Comparison of ENCODE assay signal across 13 mouse cellular contexts in the genomic region with DNA sequence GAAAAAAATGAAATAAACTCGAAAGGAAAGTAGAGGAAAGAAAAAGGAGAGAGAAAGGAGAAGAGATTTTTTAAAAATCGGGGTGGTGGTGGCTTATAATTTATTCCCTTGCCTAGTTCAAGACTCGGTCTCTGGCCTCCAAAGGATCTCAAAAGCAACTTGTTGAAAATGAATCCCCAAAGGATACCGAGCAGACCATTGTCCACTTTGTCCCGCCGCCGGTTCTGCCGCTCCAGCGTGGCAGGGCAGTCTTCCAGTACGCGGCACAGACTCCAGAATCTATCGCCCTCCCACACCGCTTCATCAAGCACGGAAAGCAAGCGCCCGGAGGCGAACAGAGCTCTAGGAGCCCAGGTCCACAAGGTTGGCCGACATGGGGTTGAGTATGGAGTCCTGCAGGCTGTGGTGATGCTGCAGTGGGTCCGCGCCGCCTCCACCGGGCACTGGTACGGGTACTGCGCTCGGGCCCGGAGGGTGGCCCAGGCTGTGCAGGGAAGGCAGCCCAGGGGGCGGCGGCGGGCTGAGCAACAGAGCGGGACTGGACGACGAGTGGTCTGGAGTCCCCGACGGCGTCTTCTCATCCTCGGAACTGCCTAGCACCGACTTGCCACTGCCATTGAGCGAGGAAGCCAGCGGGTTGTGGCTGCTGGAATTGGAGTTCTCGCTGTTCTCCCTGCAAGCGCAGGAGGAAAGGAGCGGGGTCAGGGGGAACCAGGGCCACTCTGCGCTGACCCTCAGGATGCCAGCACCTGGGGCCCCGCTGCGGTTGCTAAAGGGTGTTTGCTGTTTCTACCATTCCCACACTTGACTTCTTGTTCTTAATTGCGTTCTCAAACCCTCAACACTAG. TPM values are rescaled to one million over a fixed set of nuclear protein-coding genes. Genes with fewer than 3 reads are reported as not detected.
DNase-seq lines count a peak whose midpoint lies in the region; ATAC-seq and TF ChIP-seq lines count a peak whose summit lies in the region.
"Had no signal": no experiment of that assay in that cellular context is flagged by ENCODE, and none has a peak within 500 bp of the region (broad histone marks: within the 10 kb centered on the region; RNA-seq: fewer than 3 reads in every experiment).

No protein-coding gene starts in this region.

- no peaks in the 10 kb centered on the region for H3K36me3 ChIP-seq in kidney, postnatal 0 days (ENCODE audit: insufficient read depth, low read length)
- H3K36me3 ChIP-seq in kidney, adult 2 months (ENCODE audit: control insufficient read depth, insufficient read depth, low read length), result no peaks in the 10 kb centered on the region
- H3K36me3 ChIP-seq in embryonic facial prominence, embryonic 13.5 days, result peaks cover 9% of the 10 kb centered on the region; the same call in 1 of the 2 replicates
- H3K36me3 ChIP-seq: liver, embryonic 13.5 days had no signal

- no peak for TF ChIP-seq CTCF in gastrocnemius, adult 2 months (IDR thresholded peaks at IDR 0.05)
- TF ChIP-seq CTCF in kidney, postnatal 0 days (IDR thresholded peaks at IDR 0.05; ENCODE audit: low read depth), result no peak
- no peak for TF ChIP-seq CTCF in kidney, adult 2 months (conservative IDR thresholded peaks at IDR 0.05; ENCODE audit: insufficient read depth, insufficient read length, low read depth, low read length)

- H3K4me1 ChIP-seq in kidney, postnatal 0 days (replicated peaks; ENCODE audit: insufficient read depth, low read length), result peaks cover 9% of the 10 kb centered on the region; the same call in 1 of the 2 replicates
- H3K4me1 ChIP-seq in kidney, adult 2 months (ENCODE audit: control insufficient read depth, insufficient read depth, low read length), result peaks cover 5% of the 10 kb centered on the region; the same call in 1 of the 2 replicates
- H3K4me1 ChIP-seq in embryonic facial prominence, embryonic 13.5 days, result peaks cover 54% of the 10 kb centered on the region

- 2% methylated on average over 46 of the region's 46 CpGs for WGBS in kidney, postnatal 0 days
- WGBS in kidney, adult 2 months, result 4% methylated on average over 46 of the region's 46 CpGs
- WGBS in embryonic facial prominence, embryonic 13.5 days, result 2% methylated on average over 46 of the region's 46 CpGs

- peak overlapping the region; percentile 49 for H3K27ac ChIP-seq in gastrocnemius, adult 2 months
- H3K27ac ChIP-seq in kidney, postnatal 0 days, result peak overlapping the region; percentile 19; the same call in 1 of the 2 replicates
- H3K27ac ChIP-seq in kidney, adult 2 months (ENCODE audit: insufficient read depth, low read depth, low read length), result no peak overlapping the region
- H3K27ac ChIP-seq in embryonic facial prominence, embryonic 13.5 days, result peak overlapping the region; percentile 94
- H3K27ac ChIP-seq: liver, embryonic 13.5 days had no signal

- peaks cover 83% of the 10 kb centered on the region for H3K27me3 ChIP-seq in kidney, postnatal 0 days (ENCODE audit: insufficient read depth, low read length)
- peaks cover 9% of the 10 kb centered on the region for H3K27me3 ChIP-seq in kidney, adult 2 months (replicated peaks; ENCODE audit: control insufficient read depth, insufficient read depth, low read length)
- H3K27me3 ChIP-seq in embryonic facial prominence, embryonic 13.5 days, result peaks cover 83% of the 10 kb centered on the region

- no peaks in the 10 kb centered on the region for H3K9me3 ChIP-seq in kidney, postnatal 0 days (replicated peaks; ENCODE audit: low read length)
- H3K9me3 ChIP-seq in embryonic facial prominence, embryonic 13.5 days, result no peaks in the 10 kb centered on the region
- H3K9me3 ChIP-seq: liver, embryonic 13.5 days had no signal

- peak overlapping the region; percentile 53 for H3K9ac ChIP-seq in kidney, postnatal 0 days (ENCODE audit: low read depth, low read length)
- H3K9ac ChIP-seq in embryonic facial prominence, embryonic 13.5 days, result peak overlapping the region; percentile 95
- H3K9ac ChIP-seq: liver, embryonic 13.5 days had no signal

- no peak for TF ChIP-seq POLR2A in kidney, adult 2 months (IDR thresholded peaks at IDR 0.05; ENCODE audit: low read depth, low read length)

- H3K4me2 ChIP-seq in kidney, postnatal 0 days (ENCODE audit: low read length), result peak overlapping the region; percentile 44
- H3K4me2 ChIP-seq in embryonic facial prominence, embryonic 13.5 days, result peak overlapping the region; percentile 72
- H3K4me2 ChIP-seq: liver, embryonic 13.5 days had no signal

- intact Hi-C loops in gastrocnemius, adult 2 months (cut with DNase I), result loop anchor here (2.0 to 10.0 kb wide), 2 partner anchors 174 to 350 kb away; no protein-coding TSS in a partner anchor
- intact Hi-C loops in gastrocnemius, postnatal 36 days (cut with DNase I), result no loop called here

- no peak for ATAC-seq in kidney, postnatal 0 days (replicated peaks; ENCODE audit: low FRiP score, low read depth)
- ATAC-seq in embryonic facial prominence, embryonic 13.5 days (ENCODE audit: insufficient number of reproducible peaks, insufficient read depth, low FRiP score, low TSS enrichment, low read depth), result no peak

- peak; percentile 43 for DNase-seq in gastrocnemius, adult 2 months
- DNase-seq in gastrocnemius, postnatal 36 days, result no peak
- DNase-seq in kidney, postnatal 0 days (ENCODE audit: low spot score), result no peak
- no peak for DNase-seq in kidney, adult 2 months
- peak; percentile 77 for DNase-seq in neural tube, embryonic 10.5 days (ENCODE audit: extremely low spot score, low spot score)
- DNase-seq in spleen, postnatal 10 days (ENCODE audit: low spot score in 2 of 2), result no peak
- DNase-seq in layer of hippocampus, postnatal 36 days, result no peak
- DNase-seq: liver, embryonic 13.5 days; thymus, adult 2 months had no signal

- peak overlapping the region; percentile 83 for H3K4me3 ChIP-seq in gastrocnemius, adult 2 months
- peak overlapping the region; percentile 53 for H3K4me3 ChIP-seq in kidney, postnatal 0 days (replicated peaks; ENCODE audit: low read depth, low read length)
- no peak overlapping the region for H3K4me3 ChIP-seq in kidney, adult 2 months (ENCODE audit: insufficient read depth, low read depth, low read length)
- H3K4me3 ChIP-seq in embryonic facial prominence, embryonic 13.5 days, result peak overlapping the region; percentile 76
- H3K4me3 ChIP-seq: erythroblast, embryonic 14.5 days; liver, embryonic 13.5 days; megakaryocyte, embryonic 14.5 days had no signal

RNA-seq across cellular contexts. Expression of a gene that starts 3.0 kb away (rescaled TPM):
- 10 to 100 TPM; 10.6 to 29.0 TPM for total RNA-seq in gastrocnemius, adult 2 months (2021)
- 10 to 100 TPM; 12.3 to 16.3 TPM for total RNA-seq in gastrocnemius, postnatal 36 days (2021)
- polyA plus RNA-seq in kidney, postnatal 0 days (2015; fragmentation: Nextera tagmentation; extraction: Ambion mirVana), result 11.2 and 18.9 TPM in 2 replicates
- polyA plus RNA-seq in kidney, adult 2 months (2012; rRNA removed), result 0.11 TPM in 1 of 2 replicates, not detected in the other
- polyA plus RNA-seq in embryonic facial prominence, embryonic 13.5 days (2015; fragmentation: Nextera tagmentation; extraction: Ambion mirVana), result 21.3 and 21.9 TPM in 2 replicates
- under 1 TPM in 1 of 2 experiments, not detected in 1; 0.48 TPM for total RNA-seq in layer of hippocampus, postnatal 36 days (2021)
- polyA plus RNA-seq: C2C12; erythroblast, embryonic 14.5 days; liver, embryonic 13.5 days had no signal

Comparison
In these comparisons a context has a peak if more than half of its experiments do, and no peak if none do; other contexts are left out.
1. DNase-seq: peak in gastrocnemius, adult 2 months (single experiment) and neural tube, embryonic 10.5 days (single experiment); none in gastrocnemius, postnatal 36 days (0 of 2), kidney, postnatal 0 days (single experiment), kidney, adult 2 months (single experiment), spleen, postnatal 10 days (0 of 2) and layer of hippocampus, postnatal 36 days (0 of 2).
2. RNA of a gene that starts 3.0 kb away (total RNA-seq): 10.6 to 29.0 TPM in gastrocnemius, adult 2 months and 12.3 to 16.3 TPM in gastrocnemius, postnatal 36 days; 0.48 TPM in layer of hippocampus, postnatal 36 days; every median in the first group is over 4 times any median in the second.